Mouse (Mus musculus) hindbrain, embryonic 10.5 days (tissue): ENCODE results near the gene She. TPM values are rescaled to one million over a fixed set of nuclear protein-coding genes. Genes with fewer than 3 reads are reported as not detected.

Experiments
- DNase-seq: peaks from one replicate; pipeline ENCODE4 v3.0.0-alpha.2; 2017; ENCODE audit warnings: low spot score
- H3K27ac ChIP-seq: fragments of 300-500 bp; sonication (generic); 2 replicates; pipeline ENCODE4 v1.5.1; 2016; ENCODE audit warnings: mild to moderate bottlenecking, moderate library complexity
- H3K27me3 ChIP-seq: fragments of 300-500 bp; sonication (generic); 2 replicates; pipeline ENCODE4 v1.6.1; 2016; ENCODE audit warnings: mild to moderate bottlenecking; ENCODE audit not compliant: poor library complexity, insufficient read depth, severe bottlenecking
- H3K36me3 ChIP-seq: fragments of 300-500 bp; sonication (generic); 2 replicates; pipeline ENCODE4 v1.6.1; 2016; ENCODE audit warnings: mild to moderate bottlenecking, moderate library complexity
- H3K4me1 ChIP-seq: fragments of 300-500 bp; sonication (generic); replicated peaks from 2 replicates; pipeline ENCODE4 v1.6.1; 2016; ENCODE audit warnings: mild to moderate bottlenecking
- H3K4me3 ChIP-seq: fragments of 300-500 bp; sonication (generic); 2 replicates; pipeline ENCODE4 v1.5.1; 2016; ENCODE audit warnings: mild to moderate bottlenecking, moderate library complexity
- H3K9me3 ChIP-seq: fragments of 300-500 bp; sonication (generic); 2 replicates; pipeline ENCODE4 v1.6.1; 2016; ENCODE audit warnings: mild to moderate bottlenecking, moderate library complexity
- WGBS: fragments of 180-500 bp; shearing (Covaris S2); methylation state at CpG from one replicate; pipeline ENCODE4 v1.1.7; 2016; 5-methylcytosine and 5-hydroxymethylcytosine counted together
- polyA plus RNA-seq: library from polyadenylated mRNA; unstranded; fragments of >200 nt; fragmentation: Nextera tagmentation; extraction: Ambion mirVana; gene quantifications from 2 replicates; pipeline ENCODE4 v1.2.1, GENCODE M21; 2016

She gene
- polyA plus RNA-seq, 1 experiment from 2014 or later: 2.3 TPM

DNA sequence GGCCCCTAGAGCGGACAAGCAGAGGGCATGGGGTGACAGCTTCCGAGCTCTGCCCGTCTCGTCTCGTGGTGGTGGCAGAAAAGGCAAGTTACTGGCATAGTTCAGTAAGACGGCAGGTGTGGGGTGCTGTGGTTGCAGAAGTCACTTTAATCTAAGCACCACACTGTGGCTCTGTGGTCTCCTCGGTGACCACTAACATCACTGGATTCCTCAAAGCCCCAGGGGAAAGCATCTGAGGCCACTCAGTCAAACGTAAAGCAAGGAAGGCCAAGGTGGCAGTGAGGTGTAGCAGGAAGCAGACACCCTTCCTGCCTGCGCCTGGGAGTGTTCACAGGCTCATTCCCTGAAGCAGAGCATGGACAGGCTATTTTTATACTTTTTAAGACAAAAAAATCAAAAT is 38.4 kb downstream of the She start:
- WGBS: 64% methylated on average over 9 of the region's 9 CpGs
- Histone ChIP-seq H3K4me3 (no peak overlapping the region), H3K27ac (no peak overlapping the region), H3K27me3 (no peaks in the 10 kb centered on the region), H3K36me3 (no peaks in the 10 kb centered on the region), H3K4me1 (peaks cover 26% of the 10 kb centered on the region), H3K9me3 (0 out of 2 replicates have a peak, but pooled peaks cover 5% of the 10 kb centered on the region)
- no peak for DNase-seq

- 75% methylated on average over 22 of the region's 22 CpGs for whole genome bisulfite sequencing
- H3K27ac ChIP-seq: no peak overlapping the region
- H3K4me3 ChIP-seq: no peak overlapping the region
- 0 out of 2 replicates have a peak, but pooled peaks cover 5% of the 10 kb centered on the region for H3K9me3 ChIP-seq
- no peaks in the 10 kb centered on the region for H3K36me3 ChIP-seq
- peaks cover 26% of the 10 kb centered on the region for H3K4me1 ChIP-seq
- DNase-seq: no peak
- no peaks in the 10 kb centered on the region for H3K27me3 ChIP-seq
Measured at GRCm38 (mm10) chr3:89870472-89871271, 39.5 kb downstream of the She start.

- Histone ChIP-seq H3K4me3 (no peak overlapping the region), H3K27ac (no peak overlapping the region), H3K9me3 (0 out of 2 replicates have a peak, but pooled peaks cover 5% of the 10 kb centered on the region), H3K36me3 (no peaks in the 10 kb centered on the region), H3K4me1 (peaks cover 26% of the 10 kb centered on the region), H3K27me3 (no peaks in the 10 kb centered on the region; the same call in 1 of the 2 replicates)
- DNase-seq: no peak
- 72% methylated on average over 8 of the region's 8 CpGs for WGBS
Measured at GRCm38 (mm10) chr3:89871339-89871914, 40.3 kb downstream of the She start.

- Histone ChIP-seq H3K4me3 (no peak overlapping the region), H3K36me3 (no peaks in the 10 kb centered on the region), H3K4me1 (peaks cover 26% of the 10 kb centered on the region), H3K27ac (no peak overlapping the region), H3K9me3 (0 out of 2 replicates have a peak, but pooled peaks cover 5% of the 10 kb centered on the region), H3K27me3 (peaks cover 5% of the 10 kb centered on the region; the same call in 1 of the 2 replicates)
- DNase-seq: no peak
- WGBS: 90% methylated on average over 7 of the region's 7 CpGs
Measured at GRCm38 (mm10) chr3:89872209-89872608, 41.0 kb downstream of the She start.

- 0 out of 2 replicates have a peak, but pooled peaks cover 5% of the 10 kb centered on the region for H3K9me3 ChIP-seq
- WGBS: 89% methylated on average over 6 of the region's 6 CpGs
- no peaks in the 10 kb centered on the region for H3K36me3 ChIP-seq
- peaks cover 7% of the 10 kb centered on the region; the same call in 1 of the 2 replicates for H3K27me3 ChIP-seq
- no peak overlapping the region for H3K27ac ChIP-seq
- peaks cover 23% of the 10 kb centered on the region for H3K4me1 ChIP-seq
- H3K4me3 ChIP-seq: no peak overlapping the region
- no peak for DNase-seq
Measured at GRCm38 (mm10) chr3:89872684-89873083, 41.5 kb downstream of the She start.

DNA sequence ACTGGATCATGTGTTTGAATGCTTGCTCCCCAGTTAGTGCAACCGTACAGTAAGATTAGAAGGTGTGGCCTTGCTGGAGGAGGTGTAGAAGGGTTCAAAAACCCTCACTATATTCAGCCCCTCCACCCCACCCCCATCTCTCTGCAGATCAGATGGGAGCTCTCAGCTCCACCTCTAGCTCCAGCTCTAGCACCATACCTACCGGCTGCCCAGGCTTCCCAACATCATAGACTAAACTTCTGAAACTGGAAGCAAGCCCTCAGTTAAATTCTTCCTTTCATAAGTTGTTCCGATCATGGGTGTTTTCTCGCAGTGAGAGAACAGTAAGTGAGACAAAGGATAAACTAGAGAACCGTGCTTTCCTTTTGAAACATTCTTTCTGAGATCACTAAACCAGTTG is 42.9 kb downstream of the She start:
- no peak for DNase-seq
- Histone ChIP-seq H3K4me1 (peaks cover 22% of the 10 kb centered on the region), H3K4me3 (no peak overlapping the region), H3K27me3 (peaks cover 7% of the 10 kb centered on the region; the same call in 1 of the 2 replicates), H3K36me3 (no peaks in the 10 kb centered on the region), H3K27ac (no peak overlapping the region), H3K9me3 (0 out of 2 replicates have a peak, but pooled peaks cover 5% of the 10 kb centered on the region)
- 90% methylated on average over 5 of the region's 5 CpGs for WGBS

DNA sequence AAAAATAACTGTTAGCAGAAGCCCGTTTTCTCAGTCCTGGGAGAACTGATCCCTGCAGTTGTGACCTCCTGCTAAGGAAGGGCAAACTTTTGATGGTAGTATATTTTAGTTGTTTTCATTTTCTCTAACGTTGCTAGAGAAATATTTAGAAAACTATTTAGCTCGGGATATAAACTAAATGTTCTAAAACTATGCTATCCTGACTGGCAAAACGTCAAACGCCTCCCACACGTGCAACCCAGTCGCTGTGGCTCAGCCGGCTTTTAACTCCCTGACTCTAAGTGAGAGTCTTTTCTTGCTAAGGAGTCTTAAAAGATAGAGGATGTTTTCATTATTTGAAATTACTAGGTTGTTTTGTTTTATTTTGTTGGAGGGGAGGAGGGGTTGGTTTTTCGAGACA is 43.9 kb downstream of the She start:
- WGBS: 88% methylated on average over 9 of the region's 9 CpGs
- H3K27me3 ChIP-seq: peaks cover 7% of the 10 kb centered on the region; the same call in 1 of the 2 replicates
- no peak for DNase-seq
- peaks cover 17% of the 10 kb centered on the region; the same call in 1 of the 2 replicates for H3K4me1 ChIP-seq
- no peak overlapping the region for H3K4me3 ChIP-seq
- no peak overlapping the region for H3K27ac ChIP-seq
- H3K9me3 ChIP-seq: 0 out of 2 replicates have a peak, but pooled peaks cover 5% of the 10 kb centered on the region
- no peaks in the 10 kb centered on the region for H3K36me3 ChIP-seq

- Histone ChIP-seq H3K36me3 (no peaks in the 10 kb centered on the region), H3K4me1 (peaks cover 11% of the 10 kb centered on the region; the same call in 1 of the 2 replicates), H3K4me3 (no peak overlapping the region), H3K27me3 (peaks cover 13% of the 10 kb centered on the region; the same call in 1 of the 2 replicates), H3K9me3 (0 out of 2 replicates have a peak, but pooled peaks cover 5% of the 10 kb centered on the region), H3K27ac (no peak overlapping the region)
- WGBS: 86% methylated on average over 8 of the region's 8 CpGs
- DNase-seq: no peak
Measured at GRCm38 (mm10) chr3:89875781-89876180, 44.6 kb downstream of the She start.

DNA sequence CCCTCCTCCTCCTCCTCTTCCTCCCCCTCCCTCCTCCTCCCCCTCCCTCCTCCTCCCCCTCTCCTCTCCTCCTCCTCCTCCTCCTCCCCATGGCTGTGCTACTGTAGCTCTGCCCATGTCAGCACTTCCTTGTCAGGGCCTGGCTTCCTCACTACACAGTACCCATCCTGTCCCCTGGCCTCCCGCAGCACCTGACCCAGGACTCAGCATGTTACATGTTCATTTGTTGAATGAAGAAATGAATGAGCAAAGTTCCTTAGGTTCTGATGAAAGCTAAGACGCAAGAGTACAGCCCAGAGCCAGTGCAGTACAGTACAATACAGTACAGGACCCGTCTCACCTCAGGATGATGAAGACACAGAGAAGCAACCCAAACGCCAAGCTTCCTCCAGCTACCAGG is 45.3 kb downstream of the She start:
- Histone ChIP-seq H3K9me3 (0 out of 2 replicates have a peak, but pooled peaks cover 5% of the 10 kb centered on the region), H3K27ac (no peak overlapping the region), H3K36me3 (no peaks in the 10 kb centered on the region), H3K4me1 (peaks cover 8% of the 10 kb centered on the region; the same call in 1 of the 2 replicates), H3K27me3 (peaks cover 13% of the 10 kb centered on the region; the same call in 1 of the 2 replicates), H3K4me3 (no peak overlapping the region)
- WGBS: 84% methylated on average over 4 of the region's 4 CpGs
- no peak for DNase-seq

DNA sequence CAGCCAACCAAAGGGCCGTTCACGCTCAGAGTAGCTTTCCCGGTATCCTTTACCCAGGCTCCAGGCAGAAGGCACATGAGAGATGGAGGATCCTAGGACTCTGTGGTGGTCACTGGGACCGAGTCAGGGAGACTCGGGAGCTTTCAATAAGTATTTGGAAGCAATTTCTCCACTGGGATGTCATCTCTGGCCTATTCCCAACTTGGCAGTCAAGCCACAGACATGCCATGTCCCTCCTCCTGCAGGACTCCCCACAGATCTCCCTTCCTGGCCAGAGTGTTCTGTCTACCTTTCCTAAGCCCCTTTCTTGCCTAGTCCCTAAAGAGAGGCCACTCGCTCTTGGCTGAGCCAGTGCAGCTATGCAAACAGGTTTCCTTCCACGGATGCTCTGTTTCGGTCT is 46.0 kb downstream of the She start:
- DNase-seq: no peak
- no peak overlapping the region for H3K4me3 ChIP-seq
- WGBS: 86% methylated on average over 8 of the region's 8 CpGs
- peaks cover 8% of the 10 kb centered on the region; the same call in 1 of the 2 replicates for H3K4me1 ChIP-seq
- H3K9me3 ChIP-seq: 0 out of 2 replicates have a peak, but pooled peaks cover 5% of the 10 kb centered on the region
- H3K36me3 ChIP-seq: no peaks in the 10 kb centered on the region
- H3K27ac ChIP-seq: no peak overlapping the region
- peaks cover 13% of the 10 kb centered on the region; the same call in 1 of the 2 replicates for H3K27me3 ChIP-seq

GRCm38 (mm10) chr3:89878456-89878855 is 47.3 kb downstream of the She start:
- no peak for DNase-seq
- peaks cover 16% of the 10 kb centered on the region; the same call in 1 of the 2 replicates for H3K27me3 ChIP-seq
- 35% methylated on average over 3 of the region's 3 CpGs for WGBS

DNA sequence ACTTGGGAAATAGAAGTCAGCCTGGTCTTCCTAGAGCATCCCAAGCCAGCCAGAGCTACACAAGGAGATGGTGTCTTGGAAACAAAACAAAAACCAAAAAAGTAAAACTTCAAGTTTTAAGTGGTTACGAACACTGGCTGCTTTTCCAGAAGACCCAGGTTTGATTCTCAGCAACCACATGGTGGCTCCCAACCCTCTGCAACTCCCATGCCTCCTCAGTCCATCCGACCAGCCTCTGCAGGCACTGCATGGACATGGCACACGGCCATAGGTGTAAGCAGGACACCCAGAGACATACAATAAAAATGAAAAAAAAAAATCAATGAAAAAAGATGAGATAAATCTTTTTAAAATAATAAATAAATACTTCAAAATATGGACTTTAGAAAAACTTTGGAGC is 48.2 kb downstream of the She start:
- no peak overlapping the region for H3K27ac ChIP-seq
- peaks cover 16% of the 10 kb centered on the region; the same call in 1 of the 2 replicates for H3K27me3 ChIP-seq
- peaks cover 8% of the 10 kb centered on the region; the same call in 1 of the 2 replicates for H3K4me1 ChIP-seq
- H3K9me3 ChIP-seq: no peaks in the 10 kb centered on the region
- 73% methylated on average over 3 of the region's 3 CpGs for WGBS
- no peaks in the 10 kb centered on the region for H3K36me3 ChIP-seq
- no peak for DNase-seq
- H3K4me3 ChIP-seq: no peak overlapping the region

More at GRCm38 (mm10) chr3:89878456-89878855, 47.3 kb downstream of the She start:
- H3K27ac ChIP-seq: no peak overlapping the region
- peaks cover 8% of the 10 kb centered on the region; the same call in 1 of the 2 replicates for H3K4me1 ChIP-seq
- no peak overlapping the region for H3K4me3 ChIP-seq
- H3K36me3 ChIP-seq: no peaks in the 10 kb centered on the region
- no peaks in the 10 kb centered on the region for H3K9me3 ChIP-seq
